Mouse (Mus musculus): ENCODE data around the gene Dnah9. TPM values are rescaled to one million over a fixed set of nuclear protein-coding genes. Genes with fewer than 3 reads are reported as not detected.

Dnah9 gene
- total and polyA plus RNA-seq, 3 experiments, result 0.11 to 0.20 (median 0.13) TPM

DNA sequence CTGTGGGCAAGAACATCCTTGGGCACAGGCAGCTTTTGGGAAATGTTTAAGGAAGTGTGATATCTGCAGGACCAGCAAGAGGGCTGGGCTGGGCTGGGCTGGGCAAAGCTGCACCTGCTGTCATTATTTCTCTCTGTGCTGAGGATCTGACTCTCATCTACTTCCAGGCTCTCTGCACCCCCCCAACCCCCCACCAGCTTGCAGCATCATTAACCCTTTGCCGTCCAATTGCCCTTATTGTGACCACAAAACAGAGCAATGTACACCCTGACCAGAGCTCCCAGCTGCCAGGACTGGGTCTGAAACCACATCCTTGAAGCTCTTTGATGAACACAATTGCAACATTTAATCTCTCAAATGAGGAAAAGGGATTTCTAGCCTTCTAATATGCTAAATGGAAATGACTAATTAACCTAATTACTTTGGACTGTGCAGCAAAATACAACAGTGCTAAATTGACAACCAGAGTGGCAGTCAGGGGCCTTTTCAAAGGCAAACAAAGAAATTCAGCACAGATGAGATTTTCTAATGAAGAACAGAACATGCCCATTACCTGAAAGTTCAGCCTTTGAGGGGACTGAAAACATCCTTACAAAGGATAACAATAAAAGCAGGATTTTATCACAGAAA, 291.1 kb downstream of the Dnah9 start:
- in situ Hi-C loops (cut with MboI; ENCODE audit: low pct_ligation_motif_present, low pct_unique_long_range_greater_than_20kb, low sequenced_read_pairs), result no loop called here
- dilution Hi-C loops (cut with MboI; ENCODE audit: extremely low pct_ligation_motif_present, extremely low pct_unique_long_range_greater_than_20kb, low sequenced_read_pairs), result no loop called here
- H3K36me3 ChIP-seq (replicated peaks in 1 of 2; ENCODE audit: control insufficient read depth in 1 of 2, insufficient read depth in 1 of 2, low read length in 1 of 2), result no peaks in the 10 kb centered on the region

DNA sequence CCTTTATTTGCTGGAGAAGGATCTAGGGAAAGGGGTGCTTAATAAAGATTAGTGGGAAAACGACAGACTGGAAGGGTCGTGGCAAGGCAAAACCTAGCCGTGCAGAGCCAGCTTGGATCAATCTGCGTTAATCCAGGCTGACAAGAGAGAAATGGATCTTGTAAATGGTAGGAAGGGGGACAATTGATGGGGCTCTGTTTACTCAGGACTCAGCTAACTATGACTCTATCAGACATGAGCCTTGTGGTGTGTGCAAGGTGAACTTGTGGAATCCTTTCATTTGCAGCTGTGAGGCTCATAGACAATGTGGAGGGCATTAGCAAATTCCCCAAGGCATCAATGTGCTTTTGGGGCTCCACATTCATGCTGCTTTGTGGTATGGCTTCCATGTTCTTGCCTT, 306.9 kb downstream of the Dnah9 start:
- no peaks in the 10 kb centered on the region for H3K79me2 ChIP-seq (replicated peaks; ENCODE audit: control insufficient read depth, extremely low read depth, insufficient read depth, poor library complexity, severe bottlenecking)
- H3K9ac ChIP-seq (ENCODE audit: insufficient read depth, low read depth), result no peak overlapping the region
- in situ Hi-C loops (cut with MboI; ENCODE audit: low pct_ligation_motif_present, low pct_unique_long_range_greater_than_20kb, low sequenced_read_pairs) (no loop called here), dilution Hi-C loops (cut with MboI; ENCODE audit: extremely low pct_ligation_motif_present, extremely low pct_unique_long_range_greater_than_20kb, low sequenced_read_pairs) (no loop called here)
- DNase-seq (ENCODE audit: extremely low read depth), result no peak
- H3K9me3 ChIP-seq (replicated peaks; ENCODE audit: low read length), result no peaks in the 10 kb centered on the region
- peaks cover 7% of the 10 kb centered on the region for H3K27me3 ChIP-seq (replicated peaks)
- no peak overlapping the region for H3K4me3 ChIP-seq (replicated peaks in 1 of 3; ENCODE audit: low read depth in 2 of 3, low read length in 2 of 3, poor library complexity in 1 of 3)
- no peak overlapping the region for H3K27ac ChIP-seq (ENCODE audit: insufficient read depth, low read depth)
- no peak for TF ChIP-seq USF1 (IDR thresholded peaks at IDR 0.05; ENCODE audit: low read depth, low read length)
- no peak for TF ChIP-seq GABPA (IDR thresholded peaks at IDR 0.05; ENCODE audit: insufficient replicate concordance, low read depth, low read length)
- TF ChIP-seq JUN (IDR thresholded peaks at IDR 0.05; ENCODE audit: insufficient read depth, low read depth, low read length), result no peak
- TF ChIP-seq USF2 (conservative IDR thresholded peaks at IDR 0.05; ENCODE audit: low read depth, low read length), result no peak
- TF ChIP-seq ETS1 (conservative IDR thresholded peaks at IDR 0.05; ENCODE audit: low read depth, low read length), result no peak
- no peak for TF ChIP-seq NRF1 (IDR thresholded peaks at IDR 0.05; ENCODE audit: low read depth, low read length)
- no peak for TF ChIP-seq POLR2AphosphoS2 (IDR thresholded peaks at IDR 0.05; ENCODE audit: low read depth, low read length)
- no peak for TF ChIP-seq ZKSCAN1 (IDR thresholded peaks at IDR 0.05; ENCODE audit: borderline replicate concordance, low read depth, low read length)
- TF ChIP-seq JUND (conservative IDR thresholded peaks at IDR 0.05; ENCODE audit: low read depth, low read length), result no peak
- no peak for TF ChIP-seq CTCF (conservative IDR thresholded peaks at IDR 0.05 in 1 of 2, IDR thresholded peaks at IDR 0.05 in 1 of 2; ENCODE audit: low read depth in 2 of 2, low read length in 2 of 2)
- TF ChIP-seq ZNF384 (IDR thresholded peaks at IDR 0.05; ENCODE audit: low read depth, low read length), result no peak
- no peak for TF ChIP-seq ZC3H11A (IDR thresholded peaks at IDR 0.05; ENCODE audit: low read depth, low read length)
- TF ChIP-seq TBP (conservative IDR thresholded peaks at IDR 0.05; ENCODE audit: low read depth, low read length), result no peak
- TF ChIP-seq IRF4 (IDR thresholded peaks at IDR 0.05; ENCODE audit: low read depth, low read length), result no peak
- no peak overlapping the region for H3K4me2 ChIP-seq (ENCODE audit: insufficient read depth, low read depth, poor library complexity, severe bottlenecking)
- H3K4me1 ChIP-seq (ENCODE audit: control insufficient read depth in 1 of 2, insufficient read depth in 2 of 2), result no peaks in the 10 kb centered on the region
- H3K36me3 ChIP-seq (replicated peaks in 1 of 2; ENCODE audit: control insufficient read depth in 1 of 2, insufficient read depth in 1 of 2, low read length in 1 of 2), result no peaks in the 10 kb centered on the region

More for the DNA sequence above, 291.1 kb downstream of the Dnah9 start:
- Histone ChIP-seq H3K4me3 (replicated peaks in 1 of 3; ENCODE audit: low read depth in 2 of 3, low read length in 2 of 3, poor library complexity in 1 of 3) (no peak overlapping the region), H3K27ac (ENCODE audit: insufficient read depth, low read depth) (no peak overlapping the region), H3K9me3 (replicated peaks; ENCODE audit: low read length) (no peaks in the 10 kb centered on the region), H3K4me1 (ENCODE audit: control insufficient read depth in 1 of 2, insufficient read depth in 2 of 2) (no peaks in the 10 kb centered on the region), H3K9ac (ENCODE audit: insufficient read depth, low read depth) (no peak overlapping the region), H3K27me3 (replicated peaks) (peaks cover 2% of the 10 kb centered on the region), H3K4me2 (ENCODE audit: insufficient read depth, low read depth, poor library complexity, severe bottlenecking) (no peak overlapping the region), H3K79me2 (replicated peaks; ENCODE audit: control insufficient read depth, extremely low read depth, insufficient read depth, poor library complexity, severe bottlenecking) (no peaks in the 10 kb centered on the region)
- TF ChIP-seq MYC (IDR thresholded peaks at IDR 0.05; ENCODE audit: low read depth, low read length) (no peak), SMC3 (IDR thresholded peaks at IDR 0.05; ENCODE audit: low read depth, low read length) (no peak), CHD2 (IDR thresholded peaks at IDR 0.05; ENCODE audit: low read length) (no peak), USF1 (IDR thresholded peaks at IDR 0.05; ENCODE audit: low read depth, low read length) (no peak), ZKSCAN1 (IDR thresholded peaks at IDR 0.05; ENCODE audit: borderline replicate concordance, low read depth, low read length) (no peak), USF2 (conservative IDR thresholded peaks at IDR 0.05; ENCODE audit: low read depth, low read length) (no peak), JUN (IDR thresholded peaks at IDR 0.05; ENCODE audit: insufficient read depth, low read depth, low read length) (no peak), NELFE (IDR thresholded peaks at IDR 0.05; ENCODE audit: low read depth, low read length) (no peak)
- DNase-seq (ENCODE audit: extremely low read depth), result no peak
